Mouse (Mus musculus) cerebellum, adult 9-11 months (tissue): ENCODE data around the gene Depp1.

Experiments used
- DNase-seq: peaks from one replicate; pipeline ENCODE4 v3.0.0; 2022

Gene Depp1

DNA sequence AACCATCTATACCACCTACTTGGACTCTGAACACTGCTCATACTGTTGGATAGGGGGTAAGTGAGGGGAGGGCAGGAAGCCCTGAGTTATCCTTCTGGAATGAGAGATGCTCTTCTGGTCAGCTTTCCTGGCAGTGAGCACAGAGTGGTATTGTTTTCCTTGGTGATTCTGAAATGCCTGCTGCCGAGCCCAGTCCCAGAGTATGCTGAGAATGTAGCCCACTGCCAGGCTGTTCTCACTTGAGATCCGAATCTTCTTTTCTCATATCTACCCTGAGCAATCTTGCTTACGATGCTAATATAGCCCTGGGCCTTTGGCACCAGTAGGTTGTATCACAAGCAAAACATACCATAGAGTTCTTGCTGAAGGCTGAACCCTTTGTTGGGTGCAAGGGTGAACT is 43.9 kb downstream of the Depp1 start:
- DNase-seq, result no peak

DNA sequence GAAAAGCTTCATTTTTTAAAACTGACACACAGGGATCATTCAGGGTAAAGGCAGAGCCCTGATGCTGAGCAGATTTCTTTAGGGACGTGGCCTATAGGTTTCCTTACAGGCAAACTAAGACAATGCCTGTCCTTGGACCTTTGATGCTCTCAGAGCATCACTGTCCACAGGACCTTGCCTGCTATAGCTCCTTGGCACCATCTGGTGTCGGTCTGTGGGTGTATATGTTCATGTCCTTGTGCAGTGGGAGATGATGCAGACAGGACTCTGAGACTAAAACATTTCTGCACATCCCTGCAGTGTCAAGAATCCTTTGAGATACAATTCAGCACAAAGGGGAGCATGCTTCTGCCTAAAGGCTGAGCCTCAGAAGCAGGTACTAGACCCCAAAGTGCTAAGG is 47.0 kb downstream of the Depp1 start:
- no peak for DNase-seq

DNA sequence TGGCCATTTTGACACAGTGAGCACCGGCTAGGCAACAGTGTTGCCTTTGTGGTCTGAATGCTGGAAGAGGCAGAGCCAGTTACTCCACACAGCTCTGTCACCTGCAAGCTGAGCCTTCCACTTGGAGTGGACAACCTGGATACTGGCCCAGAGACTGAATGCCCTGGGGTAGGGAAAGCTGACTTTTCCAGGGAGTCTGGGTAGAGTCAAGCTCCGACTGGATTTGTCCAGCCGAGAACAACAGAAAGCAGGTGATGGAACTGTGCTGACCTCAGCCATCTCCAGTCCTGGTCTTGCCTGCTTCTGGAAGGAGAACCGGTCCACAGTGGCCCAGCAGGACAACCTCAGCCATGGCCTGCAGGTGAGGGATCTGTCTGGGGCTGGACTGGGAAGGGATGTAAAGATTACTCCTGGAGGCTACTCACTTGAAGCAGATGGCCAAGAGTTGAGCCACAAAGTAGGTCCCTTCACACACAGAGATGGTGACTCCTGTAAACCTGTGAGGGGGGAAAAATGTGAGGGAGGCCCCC is 47.6 kb downstream of the Depp1 start:
- DNase-seq, result no peak

DNA sequence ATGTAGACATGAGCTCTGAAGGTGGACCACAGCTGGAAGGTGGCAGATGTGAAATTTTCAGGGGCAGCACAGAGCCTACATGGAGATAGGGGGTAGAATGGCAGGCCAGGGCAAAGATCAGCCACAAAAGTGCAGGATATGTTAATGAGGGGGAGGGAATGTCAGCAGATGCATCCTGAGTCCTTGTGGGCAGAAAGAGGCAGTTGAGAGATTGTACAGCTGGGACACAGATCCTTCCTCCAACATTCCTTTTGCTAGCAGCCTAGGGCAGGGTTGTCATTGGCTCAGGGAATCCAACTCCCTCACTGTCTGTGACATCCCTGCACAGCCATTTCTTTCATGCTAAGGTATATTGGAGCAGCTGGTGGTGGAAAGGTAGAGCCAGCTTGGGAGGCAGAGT is 50.4 kb downstream of the Depp1 start:
- DNase-seq, result no peak
